Mouse (Mus musculus): Measurements from ENCODE around the gene Bad. TPM values are rescaled to one million over a fixed set of nuclear protein-coding genes. Genes with fewer than 3 reads are reported as not detected.
"Not testable (repeated sequence)": the region's sequence is repeated elsewhere in the genome, so short reads cannot be mapped to it uniquely, and the experiment has no call there.

The Bad gene
- 10 to 100 TPM; 19.5 to 23.8 (median 21.3) TPM for total RNA-seq (2022)

DNA sequence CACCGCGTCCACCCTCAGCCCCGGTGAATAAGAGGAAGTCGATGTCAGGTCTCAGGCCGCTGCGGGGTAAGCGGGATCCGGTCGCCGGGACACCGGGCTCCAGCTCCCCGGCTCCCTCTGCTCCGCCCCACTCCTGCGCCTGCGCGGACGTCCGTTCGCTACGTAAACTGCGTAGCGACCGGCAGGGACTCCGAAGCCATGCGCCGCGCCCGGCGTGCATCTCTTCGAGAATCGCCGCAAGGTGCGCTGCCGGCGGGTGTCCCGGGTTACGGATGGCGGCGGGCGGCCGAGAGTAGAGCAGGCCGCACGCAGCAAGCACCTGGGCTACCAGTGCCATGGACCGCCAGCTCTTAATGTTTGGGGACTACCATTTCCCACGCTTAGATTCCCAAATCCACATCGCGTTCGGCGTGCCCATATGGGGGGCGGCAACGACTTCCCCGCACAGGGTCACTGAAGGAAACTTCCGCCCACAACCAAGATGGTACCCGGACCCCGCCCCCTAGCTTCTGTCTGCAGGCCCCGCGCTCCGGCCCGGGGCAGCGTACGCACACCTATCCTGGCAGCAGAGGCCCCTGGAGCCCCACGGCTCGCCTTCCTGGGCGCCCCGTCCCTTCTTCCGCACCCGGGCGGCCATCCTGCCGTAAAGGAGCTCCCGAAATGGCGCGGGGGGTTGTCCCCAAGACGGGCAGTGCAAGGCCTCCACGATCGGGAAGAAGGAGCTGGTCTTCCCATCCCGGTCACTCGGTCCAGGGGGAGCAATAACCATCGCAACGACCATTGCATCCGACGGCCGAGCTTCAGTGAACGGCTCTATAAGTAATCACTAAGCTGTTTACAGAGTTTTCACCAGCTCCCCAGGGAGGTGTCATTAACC, at the start of gene Bad:
Gene Bad, plus strand, starts transcription at position 490 of the 877 bp plus-strand sequence.
- DNase-seq (ENCODE audit: low spot score), result peak; percentile 92

DNA sequence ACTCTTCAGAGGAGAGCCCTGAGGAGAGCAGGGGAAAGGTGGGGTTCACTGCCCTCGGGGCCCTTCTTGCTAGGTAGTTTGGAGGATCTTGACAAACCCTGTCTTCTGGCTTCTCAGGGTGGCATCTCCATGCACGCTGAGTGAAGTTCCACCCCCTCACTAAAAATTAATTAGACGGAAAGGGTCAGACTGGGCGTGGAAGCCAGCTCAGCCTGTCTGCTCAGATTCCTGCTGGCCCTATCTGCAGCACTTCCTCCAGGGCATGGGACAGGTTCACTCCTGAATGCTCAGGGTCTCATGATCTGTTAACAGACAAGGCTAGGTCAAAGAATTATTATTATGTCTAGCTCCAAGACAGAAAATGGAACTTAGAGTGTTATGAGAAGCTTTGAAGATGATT, 49.1 kb upstream of the Bad start:
- no peak for DNase-seq (ENCODE audit: low spot score)

- DNase-seq (ENCODE audit: low spot score), result no peak
These were observed 47.8 kb upstream of the Bad start for GRCm38 (mm10) chr19:6893731-6894451.

DNA sequence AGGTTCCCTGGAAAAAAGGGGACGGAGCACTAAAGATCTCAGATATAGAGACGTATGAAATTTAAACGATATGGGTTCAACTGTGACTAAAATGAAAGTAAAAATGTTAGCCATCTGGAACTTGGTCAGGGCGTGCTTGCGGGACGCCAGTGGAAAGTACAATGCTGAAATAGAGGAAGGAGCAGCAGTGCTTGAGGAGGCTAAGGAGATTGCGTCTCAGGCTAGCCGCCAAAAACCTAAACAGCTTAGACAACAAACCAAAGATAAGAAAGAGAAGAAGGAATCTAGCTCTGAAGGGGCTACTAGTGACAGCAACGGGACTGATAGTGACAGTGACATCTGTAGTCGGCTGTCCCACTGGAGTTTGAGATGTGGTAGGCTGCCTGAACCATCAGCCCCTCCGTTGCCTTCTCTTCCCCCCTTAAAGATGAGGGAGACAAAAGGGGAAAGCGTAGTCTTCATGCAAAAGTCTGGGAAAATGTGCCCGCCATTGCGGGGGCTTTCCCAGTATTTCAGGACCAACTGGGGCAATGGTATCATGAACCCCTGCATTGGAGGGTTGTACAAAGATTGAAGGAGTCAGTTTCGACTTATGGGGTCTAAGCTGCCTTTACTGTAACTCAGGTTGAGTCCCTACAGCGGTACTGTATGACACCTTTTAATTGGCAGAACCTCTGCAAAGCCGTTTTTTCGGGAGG, 45.9 kb upstream of the Bad start:
- DNase-seq (ENCODE audit: low spot score), result not testable (repeated sequence)

GRCm38 (mm10) chr19:6899641-6900040, 42.0 kb upstream of the Bad start:
- no peak for DNase-seq (ENCODE audit: low spot score)

DNA sequence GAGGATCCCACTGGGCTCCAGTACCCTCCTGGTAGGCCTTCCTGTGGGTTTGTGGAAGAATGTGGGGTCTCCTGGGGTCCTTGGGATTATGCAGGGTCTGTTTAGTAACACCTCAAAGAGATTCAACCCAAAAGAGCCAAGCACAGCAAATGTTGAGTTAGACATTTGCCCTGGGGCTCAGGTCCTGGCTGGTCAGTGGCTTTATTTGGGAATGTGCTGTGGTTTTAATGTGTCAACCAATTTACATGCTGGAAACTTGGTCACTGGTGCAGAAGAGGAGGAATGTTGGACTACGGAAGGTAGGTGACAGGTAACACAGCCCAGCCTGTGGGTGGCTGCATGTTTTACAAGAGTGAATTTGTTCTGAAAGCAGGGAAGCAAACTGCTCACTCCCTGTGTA, 38.6 kb upstream of the Bad start:
- DNase-seq (ENCODE audit: low spot score), result no peak

DNA sequence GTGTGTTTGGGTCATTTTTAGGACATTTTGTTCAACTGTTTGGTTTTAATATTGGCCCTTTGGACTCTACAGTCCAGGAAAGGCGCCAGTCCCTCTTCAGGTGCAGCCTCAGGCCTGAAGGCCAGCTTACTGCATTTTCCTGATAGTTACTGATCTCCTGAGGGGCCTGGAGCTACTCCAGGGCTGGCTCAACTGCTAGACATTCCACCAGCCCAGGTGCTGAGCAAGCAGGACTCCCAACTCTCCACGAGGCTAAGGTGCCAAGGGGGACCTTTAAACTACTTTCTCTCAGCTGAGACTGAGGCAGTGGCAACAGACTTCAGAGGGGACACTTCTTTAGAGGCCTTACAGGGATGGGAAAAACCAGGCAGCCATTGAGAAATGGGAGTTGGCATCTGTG, 36.8 kb upstream of the Bad start:
- no peak for DNase-seq (ENCODE audit: low spot score)

DNA sequence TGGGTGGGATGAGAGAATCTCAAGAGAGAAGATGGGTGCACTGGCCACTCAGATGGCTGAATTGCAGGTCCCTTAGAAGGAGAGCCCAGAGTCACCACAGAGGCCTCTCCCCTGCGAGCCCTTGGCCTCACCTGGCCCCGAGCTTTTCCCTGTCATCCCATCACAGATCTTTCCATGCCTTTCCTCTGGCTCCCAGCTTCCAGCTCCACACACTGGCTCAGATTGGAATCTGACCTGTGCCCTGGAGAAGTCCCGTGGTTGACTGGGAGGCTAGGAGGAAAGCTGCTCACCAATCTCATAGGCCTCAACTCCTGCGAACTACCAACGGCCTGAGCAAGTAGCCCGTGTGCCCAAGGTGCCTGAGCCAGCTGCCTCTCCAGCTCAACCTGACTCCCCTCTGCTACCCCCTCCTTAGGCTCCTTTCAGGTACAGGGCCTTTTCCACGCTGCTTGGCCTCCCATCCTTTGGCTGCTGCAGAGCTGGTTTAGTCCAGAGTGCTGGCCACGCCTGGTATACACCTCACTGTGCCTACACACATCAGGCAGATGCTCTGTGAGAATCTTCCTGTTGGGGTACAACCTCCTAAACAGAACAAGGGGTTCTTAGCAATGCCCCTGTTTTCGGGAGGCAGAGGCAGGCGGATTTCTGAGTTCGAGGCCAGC, 36.0 kb upstream of the Bad start:
- no peak for DNase-seq (ENCODE audit: low spot score)

DNA sequence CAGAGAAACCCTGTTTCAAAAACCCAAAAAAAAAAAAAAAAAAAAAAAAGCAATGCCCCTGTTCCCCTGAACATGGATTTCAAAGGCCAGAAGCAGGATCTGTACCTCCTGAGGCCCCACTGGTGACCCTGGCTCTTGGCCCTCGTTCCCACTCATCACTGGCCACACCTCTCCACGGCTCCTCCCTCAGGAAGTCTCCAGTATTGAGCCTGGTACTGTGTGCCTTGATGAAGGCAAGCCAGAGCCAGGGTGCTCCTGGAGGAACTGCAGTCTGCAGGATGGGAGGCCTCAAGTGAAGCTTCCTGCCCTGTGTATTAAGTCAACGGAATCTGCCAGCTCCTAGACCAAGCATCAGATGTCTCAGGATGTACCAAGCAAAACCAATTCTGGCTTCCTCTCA, 35.5 kb upstream of the Bad start:
- DNase-seq (ENCODE audit: low spot score), result no peak

DNA sequence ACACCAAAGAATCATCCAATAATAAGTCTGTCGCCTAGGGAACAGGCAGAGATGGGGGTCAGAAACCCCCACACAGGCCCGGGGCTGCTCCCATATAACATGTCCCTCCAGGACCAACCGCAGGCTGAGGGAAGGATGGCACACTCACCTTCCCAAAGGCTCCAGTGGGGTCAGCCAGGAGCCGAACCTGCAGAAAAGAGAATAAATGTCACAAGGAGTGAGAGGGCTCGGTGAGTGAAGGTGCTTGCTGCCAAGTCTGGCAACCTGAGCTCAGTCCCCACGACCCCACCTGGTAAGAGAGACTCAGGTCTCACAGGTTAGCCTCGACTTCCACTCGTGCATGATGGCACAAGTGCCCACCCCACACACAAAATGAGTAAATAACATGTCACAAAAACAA, 34.6 kb upstream of the Bad start:
- DNase-seq (ENCODE audit: low spot score), result no peak

DNA sequence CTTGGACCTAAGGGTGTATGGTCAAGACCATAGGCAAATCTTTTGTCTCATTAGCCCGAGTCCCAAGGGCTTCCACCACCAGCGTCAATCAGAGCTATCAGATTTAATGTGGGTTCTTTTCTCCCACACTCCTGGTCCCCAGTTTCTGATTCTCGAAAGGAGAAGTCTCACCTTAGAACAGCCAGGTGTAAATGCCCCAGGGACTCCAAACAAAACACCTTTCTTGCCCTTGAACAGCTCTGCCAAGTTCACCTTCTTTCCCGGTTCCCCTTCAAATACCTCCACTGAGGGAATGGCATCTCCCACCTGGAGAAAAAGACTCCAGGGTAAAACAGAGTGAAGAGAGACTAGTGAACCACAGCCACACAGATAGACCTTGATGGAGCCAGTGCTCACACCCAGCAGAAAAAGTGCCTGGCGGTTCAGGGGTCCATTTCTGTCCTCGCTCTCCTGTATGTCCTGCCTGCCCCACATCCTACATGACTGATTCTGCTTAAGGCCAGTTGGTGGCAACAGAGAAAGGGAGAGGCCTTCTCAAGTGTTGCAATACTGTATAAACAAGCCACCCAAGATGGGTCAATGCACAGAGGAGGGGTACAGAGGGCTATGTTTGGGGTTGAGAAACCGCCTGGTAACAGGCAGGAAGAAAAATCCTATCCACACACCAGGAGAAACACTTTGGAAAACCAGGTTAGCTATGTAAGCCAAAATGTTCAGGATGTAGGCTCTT, 33.7 kb upstream of the Bad start:
- no peak for DNase-seq (ENCODE audit: low spot score)

DNA sequence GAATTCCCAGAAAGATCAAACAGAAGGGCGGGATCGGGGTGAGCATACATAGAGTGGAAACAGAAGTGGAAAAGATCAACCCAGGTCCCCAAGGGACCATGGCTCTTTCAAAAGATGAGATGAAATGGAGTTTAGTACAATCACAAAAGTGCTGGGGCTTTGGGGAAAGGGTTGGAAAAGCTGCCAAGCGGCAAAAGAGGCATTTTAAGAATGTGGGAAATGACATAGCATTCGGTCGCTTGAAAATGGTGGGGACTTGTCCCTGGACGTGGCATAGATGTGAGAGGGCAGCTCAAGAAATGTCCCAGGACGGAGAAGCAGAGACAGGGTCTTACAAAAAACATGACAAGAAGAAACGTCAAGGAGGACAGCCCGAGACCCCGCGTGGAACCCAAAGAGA, 32.6 kb upstream of the Bad start:
- DNase-seq (ENCODE audit: low spot score), result no peak

DNA sequence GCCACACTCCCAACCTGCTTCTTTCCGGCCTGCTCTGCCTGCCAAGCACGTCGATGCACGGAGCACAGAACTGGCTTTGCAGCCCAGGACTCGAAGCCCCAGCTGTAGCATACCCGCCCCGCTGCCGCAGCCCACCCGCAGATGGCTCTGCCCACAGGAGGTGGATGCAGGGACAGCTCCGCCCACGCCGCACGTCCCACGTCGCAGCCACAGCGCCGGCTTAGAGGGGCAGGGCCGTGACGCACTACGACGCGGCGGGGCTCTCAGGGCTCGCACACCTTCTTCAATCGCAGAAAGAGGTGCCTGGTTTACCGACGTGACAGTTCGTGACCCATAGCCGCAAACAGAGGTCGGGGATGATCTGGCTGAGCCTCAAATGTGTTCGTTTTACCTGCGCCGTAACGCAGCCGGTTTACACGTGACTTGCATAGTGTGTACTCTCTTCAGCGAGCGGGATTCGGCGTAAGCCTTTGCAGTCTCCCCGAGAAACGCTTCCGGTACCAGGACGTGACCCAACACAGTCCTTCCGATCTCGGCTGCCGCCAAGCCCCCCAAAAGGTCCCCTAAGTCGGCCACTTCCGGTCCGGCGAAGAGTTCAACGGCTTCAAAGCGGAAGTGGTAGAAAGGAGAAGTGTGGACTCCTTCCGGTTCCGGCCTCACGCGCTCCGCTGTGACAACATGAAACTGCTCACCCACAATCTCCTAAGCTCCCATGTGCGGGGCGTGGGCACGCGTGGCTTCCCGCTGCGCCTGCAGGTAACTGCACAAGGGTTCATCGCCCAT, 32.0 kb upstream of the Bad start, which contains the start of the genes Trmt112 and Prdx5:
Gene Trmt112, plus strand, starts transcription at position 192 of the 783 bp plus-strand sequence.
Gene Prdx5, minus strand, starts transcription at position 600 of the 783 bp plus-strand sequence.
- DNase-seq (ENCODE audit: low spot score), result peak; percentile 89

DNA sequence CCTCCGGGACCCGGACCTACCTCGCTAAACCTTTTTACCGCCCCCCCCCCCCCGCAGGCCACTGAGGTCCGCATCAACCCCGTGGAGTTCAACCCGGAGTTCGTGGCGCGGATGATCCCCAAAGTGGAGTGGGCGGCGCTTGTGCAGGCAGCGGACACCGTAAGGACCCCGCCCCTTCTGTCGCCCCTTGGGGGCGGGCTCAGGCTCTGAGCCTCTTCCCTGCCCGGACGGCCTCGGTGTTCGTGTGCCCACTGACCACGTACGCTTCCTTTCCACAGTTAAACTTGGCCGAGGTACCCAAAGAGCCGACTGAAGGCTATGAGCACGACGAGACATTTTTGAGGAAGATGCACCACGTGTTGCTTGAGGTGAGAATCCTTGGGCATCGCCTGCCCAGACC, 31.4 kb upstream of the Bad start:
- DNase-seq (ENCODE audit: low spot score), result not testable (repeated sequence)

- no peak for DNase-seq (ENCODE audit: low spot score)
These were observed 30.3 kb upstream of the Bad start for GRCm38 (mm10) chr19:6911101-6912074.

DNA sequence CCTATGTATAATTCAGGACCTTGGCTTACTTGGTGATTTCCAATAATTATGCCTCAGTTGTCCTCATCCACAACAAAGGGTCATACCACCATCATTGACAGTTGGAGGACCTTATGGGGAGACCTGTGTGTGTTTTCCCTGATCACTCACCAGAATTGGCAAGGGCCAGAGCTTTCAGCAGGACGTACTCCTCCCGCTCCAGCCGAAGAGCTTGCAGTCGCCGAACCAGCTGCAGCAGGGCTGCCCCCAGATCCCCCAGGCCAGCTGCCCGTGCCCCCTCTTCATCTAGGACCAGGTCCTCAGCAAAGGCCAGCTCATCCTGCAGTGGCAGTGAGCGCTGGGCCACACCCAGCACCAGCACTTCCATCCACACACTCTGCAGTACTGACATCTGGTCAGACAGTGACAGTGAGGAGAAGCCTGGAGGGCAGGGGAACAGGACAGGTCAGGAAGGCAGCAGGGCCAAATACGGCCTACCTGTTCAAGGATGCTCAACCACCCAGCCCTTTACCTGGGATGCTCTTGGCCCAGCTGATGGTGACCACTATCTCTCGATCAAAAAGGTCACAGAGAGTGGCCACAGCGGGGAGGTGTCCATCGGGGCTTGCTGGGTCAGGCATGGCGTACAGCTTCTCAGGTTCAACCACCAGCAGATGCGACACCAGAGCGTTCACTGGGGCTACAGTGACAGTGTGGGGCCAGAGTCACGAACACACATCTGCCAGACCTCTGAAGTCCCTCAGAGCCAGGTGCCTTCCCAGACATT, 29.3 kb upstream of the Bad start:
- DNase-seq (ENCODE audit: low spot score), result no peak

- DNase-seq (ENCODE audit: low spot score), result no peak
These were observed 28.6 kb upstream of the Bad start for GRCm38 (mm10) chr19:6913036-6913435.

DNA sequence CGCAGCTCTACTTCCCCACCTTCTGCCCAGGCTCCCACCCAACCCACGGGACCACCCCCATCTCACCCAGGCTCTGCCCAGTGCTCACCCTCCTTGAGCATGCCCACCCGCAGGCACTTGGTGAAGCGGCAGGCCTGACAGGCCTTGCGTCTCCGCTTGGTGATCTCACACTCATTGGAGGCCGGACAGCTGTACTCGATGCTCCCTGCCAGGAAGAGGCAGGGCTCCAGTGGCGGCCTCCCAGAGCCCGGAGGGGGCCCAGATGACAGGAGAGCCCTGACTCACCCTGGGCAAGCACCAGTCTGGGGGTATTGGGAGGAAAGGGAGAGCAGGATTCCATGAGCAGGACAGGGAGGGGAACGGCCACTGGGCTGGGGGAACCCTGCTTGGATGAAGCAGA, 27.7 kb upstream of the Bad start:
- no peak for DNase-seq (ENCODE audit: low spot score)

Measured in heart, adult 8-10 months (tissue).